Mouse (Mus musculus) G1E (cell line): ENCODE results near the gene Pax1. TPM values are rescaled to one million over a fixed set of nuclear protein-coding genes. Genes with fewer than 3 reads are reported as not detected.

Experiments used
- ATAC-seq: 2 replicates; pipeline ENCODE4 v1.8.0; 2016; ENCODE audit warnings: mild to moderate bottlenecking; ENCODE audit not compliant: insufficient number of reproducible peaks, poor library complexity, low FRiP score, severe bottlenecking; ENCODE audit errors: extremely low read depth
- DNase-seq: peaks from one replicate; pipeline ENCODE4 v3.0.0; 2012; ENCODE audit warnings: low spot score
- H3K27me3 ChIP-seq: 2 replicates; pipeline ENCODE4 v1.6.1; 2012; ENCODE audit warnings: mild to moderate bottlenecking, low read length, inconsistent platforms; ENCODE audit not compliant: insufficient read depth
- H3K36me3 ChIP-seq: replicated peaks from 2 replicates; pipeline ENCODE3; 2012; ENCODE audit warnings: mild to moderate bottlenecking, inconsistent platforms
- H3K4me1 ChIP-seq: 2 replicates; pipeline ENCODE4 v1.6.1; 2012; ENCODE audit warnings: low read depth, low read length, inconsistent platforms, mixed read lengths; ENCODE audit not compliant: insufficient read depth
- H3K4me3 ChIP-seq: 2 replicates; pipeline ENCODE4 v1.5.1; 2012; ENCODE audit warnings: low read depth, mild to moderate bottlenecking, inconsistent platforms, low read length, moderate library complexity, mixed read lengths
- H3K9me3 ChIP-seq: replicated peaks from 2 replicates; pipeline ENCODE4 v1.6.1; 2012; ENCODE audit warnings: inconsistent platforms
- CTCF ChIP-seq: IDR thresholded peaks from 2 replicates; pipeline ENCODE4 v1.5.1; 2012; ENCODE audit warnings: low read depth, low read length, inconsistent platforms, mixed read lengths
- GATA1 ChIP-seq: IDR thresholded peaks from 2 replicates; pipeline ENCODE4 v1.6.1; 2012; ENCODE audit warnings: borderline replicate concordance, low read length, inconsistent platforms, mixed read lengths
- GATA2 ChIP-seq: IDR thresholded peaks from 2 replicates; pipeline ENCODE4 v1.6.1; 2012; ENCODE audit warnings: low read depth, low read length, inconsistent platforms, borderline replicate concordance
- POLR2AphosphoS5 ChIP-seq: IDR thresholded peaks from 2 replicates; pipeline ENCODE4 v1.6.1; 2012; ENCODE audit warnings: low read depth, low read length, inconsistent platforms; ENCODE audit not compliant: insufficient replicate concordance
- TAL1 ChIP-seq: conservative IDR thresholded peaks from 2 replicates; pipeline ENCODE4 v1.6.1; 2012; ENCODE audit warnings: low read depth, low read length, inconsistent platforms, mixed read lengths
- polyA plus RNA-seq: library from polyadenylated mRNA; stranded (reverse); fragments of >175 nt; gene quantifications from 2 replicates; pipeline ENCODE4 v1.2.3, GENCODE M21; 2012
- total RNA-seq, 2 experiments: library from RNA; stranded (forward) in 1 of 2; stranded (reverse) in 1 of 2; fragments of 200-1000 nt in 1 of 2; fragments of >200 nt in 1 of 2; fragmentation: Nextera tagmentation in 1 of 2; gene quantifications; 2 replicates each; pipeline ENCODE4 v1.2.3; 2014 to 2017

The Pax1 gene
- total and polyA plus RNA-seq, 3 experiments, result 0.27 TPM; not detected in 2

- Histone ChIP-seq H3K27me3 (no peaks in the 10 kb centered on the region), H3K4me3 (no peak overlapping the region), H3K4me1 (no peaks in the 10 kb centered on the region), H3K36me3 (no peaks in the 10 kb centered on the region), H3K9me3 (peaks cover 64% of the 10 kb centered on the region)
- DNase-seq (no peak), ATAC-seq (no peak)
- TF ChIP-seq POLR2AphosphoS5 (no peak), TAL1 (no peak), GATA2 (no peak), CTCF (no peak), GATA1 (no peak)
These were observed 2.0 kb upstream of the Pax1 start for GRCm38 (mm10) chr2:147359716-147360115.

GRCm38 (mm10) chr2:147360401-147360800, 1.3 kb upstream of the Pax1 start:
- H3K9me3 ChIP-seq, result peaks cover 67% of the 10 kb centered on the region
- DNase-seq, result no peak
- H3K4me3 ChIP-seq, result no peak overlapping the region
- H3K4me1 ChIP-seq, result no peaks in the 10 kb centered on the region
- no peaks in the 10 kb centered on the region; the same call in 1 of the 2 replicates for H3K27me3 ChIP-seq
- ATAC-seq, result no peak
- TF ChIP-seq GATA1, result no peak
- no peak for TF ChIP-seq POLR2AphosphoS5
- no peak for TF ChIP-seq TAL1
- TF ChIP-seq CTCF, result no peak
- no peak for TF ChIP-seq GATA2
- H3K36me3 ChIP-seq, result no peaks in the 10 kb centered on the region

- ATAC-seq (no peak), DNase-seq (no peak)
- H3K4me3 ChIP-seq, result no peak overlapping the region
- H3K4me1 ChIP-seq, result no peaks in the 10 kb centered on the region
- no peaks in the 10 kb centered on the region for H3K36me3 ChIP-seq
- H3K9me3 ChIP-seq, result peaks cover 69% of the 10 kb centered on the region
- no peak for TF ChIP-seq POLR2AphosphoS5
- no peak for TF ChIP-seq GATA1
- no peaks in the 10 kb centered on the region; the same call in 1 of the 2 replicates for H3K27me3 ChIP-seq
These were observed 869 bp upstream of the Pax1 start for GRCm38 (mm10) chr2:147360856-147361255.

GRCm38 (mm10) chr2:147362316-147362715, 591 bp downstream of the Pax1 start:
- no peaks in the 10 kb centered on the region; the same call in 1 of the 2 replicates for H3K27me3 ChIP-seq

GRCm38 (mm10) chr2:147363401-147364130, 1.8 kb downstream of the Pax1 start:
- Histone ChIP-seq H3K4me3 (no peak overlapping the region), H3K9me3 (peaks cover 84% of the 10 kb centered on the region), H3K4me1 (no peaks in the 10 kb centered on the region), H3K36me3 (no peaks in the 10 kb centered on the region), H3K27me3 (no peaks in the 10 kb centered on the region; the same call in 1 of the 2 replicates)
- ATAC-seq, result no peak
- no peak for DNase-seq
- no peak for TF ChIP-seq GATA1

More at GRCm38 (mm10) chr2:147362316-147362715, 591 bp downstream of the Pax1 start:
- Histone ChIP-seq H3K36me3 (no peaks in the 10 kb centered on the region), H3K4me1 (no peaks in the 10 kb centered on the region), H3K4me3 (no peak overlapping the region), H3K9me3 (peaks cover 72% of the 10 kb centered on the region)
- ATAC-seq, result no peak
- no peak for TF ChIP-seq GATA1
- TF ChIP-seq TAL1, result no peak
- no peak for TF ChIP-seq CTCF
- no peak for TF ChIP-seq GATA2
- TF ChIP-seq POLR2AphosphoS5, result no peak
- no peak for DNase-seq

GRCm38 (mm10) chr2:147364198-147364597, 2.5 kb downstream of the Pax1 start:
- DNase-seq, result no peak
- Histone ChIP-seq H3K36me3 (no peaks in the 10 kb centered on the region), H3K27me3 (no peaks in the 10 kb centered on the region; the same call in 1 of the 2 replicates), H3K4me3 (no peak overlapping the region), H3K9me3 (peaks cover 80% of the 10 kb centered on the region), H3K4me1 (no peaks in the 10 kb centered on the region)
- TF ChIP-seq POLR2AphosphoS5, result no peak
- no peak for TF ChIP-seq GATA2
- TF ChIP-seq GATA1, result no peak
- no peak for TF ChIP-seq CTCF
- no peak for TF ChIP-seq TAL1
- ATAC-seq, result no peak
